Mouse (Mus musculus): ENCODE results near the gene Ncapg.

DNA sequence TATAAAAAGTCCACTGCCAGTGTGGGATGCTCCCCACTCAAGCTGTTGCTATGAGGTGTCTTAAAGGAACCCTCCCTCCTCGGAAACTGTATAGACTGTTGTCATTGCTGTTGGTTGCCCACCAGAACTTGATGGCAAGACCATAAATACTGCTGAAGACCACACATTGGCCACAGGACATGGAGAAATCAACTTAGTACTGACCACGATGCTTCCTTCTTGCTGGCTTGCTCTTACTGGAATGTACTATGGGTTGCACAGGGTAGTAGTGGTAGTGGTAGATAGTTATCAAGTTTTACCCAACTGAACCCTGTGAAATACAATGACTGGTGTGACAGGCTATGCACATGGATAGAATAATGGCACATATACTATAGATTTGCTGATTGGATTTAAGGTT is 37.1 kb downstream of the Ncapg start:
- TF ChIP-seq CTCF (IDR thresholded peaks at IDR 0.05) (no peak), EP300 (IDR thresholded peaks at IDR 0.05; ENCODE audit: insufficient read depth, low read depth, low read length) (no peak)
